11 mouse cellular contexts compared by ENCODE assay signal in genomic region chr5:151188659-151189058, GRCm38 (mm10). TPM values are rescaled to one million over a fixed set of nuclear protein-coding genes. Genes with fewer than 3 reads are reported as not detected.
DNase-seq lines count a peak whose midpoint lies in the region; ATAC-seq and TF ChIP-seq lines count a peak whose summit lies in the region.
"Had no signal": no experiment of that assay in that cellular context is flagged by ENCODE, and none has a peak within 500 bp of the region (broad histone marks: within the 10 kb centered on the region; RNA-seq: fewer than 3 reads in every experiment).

No protein-coding gene starts in this region.

- no peak overlapping the region for H3K9ac ChIP-seq in hindbrain, postnatal 0 days (replicated peaks; ENCODE audit: low read length)
- H3K9ac ChIP-seq in hindbrain, embryonic 11.5 days (ENCODE audit: low read depth, low read length): no peak overlapping the region
- H3K9ac ChIP-seq in liver, embryonic 16.5 days (ENCODE audit: low read depth, low read length): no peak overlapping the region
- no peak overlapping the region for H3K9ac ChIP-seq in stomach, embryonic 16.5 days (ENCODE audit: low read length)

- no peaks in the 10 kb centered on the region for H3K4me1 ChIP-seq in hindbrain, postnatal 0 days (ENCODE audit: insufficient read depth, low read length)
- no peaks in the 10 kb centered on the region for H3K4me1 ChIP-seq in hindbrain, embryonic 11.5 days (replicated peaks; ENCODE audit: control insufficient read depth, insufficient read depth, low read length)
- H3K4me1 ChIP-seq in liver, embryonic 16.5 days (ENCODE audit: control insufficient read depth, low read depth, low read length): no peaks in the 10 kb centered on the region; the same call in 1 of the 2 replicates
- 0 out of 2 replicates have a peak, but pooled peaks cover 4% of the 10 kb centered on the region for H3K4me1 ChIP-seq in stomach, embryonic 16.5 days (ENCODE audit: control insufficient read depth, insufficient read depth, low read length)

- no peak for TF ChIP-seq CTCF in hindbrain, postnatal 0 days (IDR thresholded peaks at IDR 0.05; ENCODE audit: low read depth)

- WGBS in hindbrain, postnatal 0 days: 73% methylated on average over 6 of the region's 6 CpGs
- 88% methylated on average over 6 of the region's 6 CpGs for WGBS in hindbrain, embryonic 11.5 days
- WGBS in liver, embryonic 16.5 days (ENCODE audit: insufficient replicate concordance): 59% methylated on average over 6 of the region's 6 CpGs
- WGBS in stomach, embryonic 16.5 days: 74% methylated on average over 6 of the region's 6 CpGs

- 0 out of 2 replicates have a peak overlapping the region, but pooled peaks have one; percentile 1 for H3K4me2 ChIP-seq in hindbrain, postnatal 0 days (ENCODE audit: low read depth, low read length)
- H3K4me2 ChIP-seq in hindbrain, embryonic 11.5 days (replicated peaks; ENCODE audit: low read depth, low read length): no peak overlapping the region
- H3K4me2 ChIP-seq in liver, embryonic 16.5 days (ENCODE audit: low read depth, low read length): 0 out of 2 replicates have a peak overlapping the region, but pooled peaks have one; percentile 62
- H3K4me2 ChIP-seq in stomach, embryonic 16.5 days (ENCODE audit: low read depth, low read length): peak overlapping the region; percentile 69; the same call in 1 of the 2 replicates

- H3K27ac ChIP-seq in hindbrain, postnatal 0 days: no peak overlapping the region
- no peak overlapping the region for H3K27ac ChIP-seq in hindbrain, embryonic 11.5 days (ENCODE audit: low read depth, low read length)
- H3K27ac ChIP-seq in liver, embryonic 16.5 days (ENCODE audit: low read length): no peak overlapping the region
- H3K27ac ChIP-seq in stomach, embryonic 16.5 days (ENCODE audit: low read length): no peak overlapping the region
- H3K27ac ChIP-seq: forebrain, embryonic 10.5 days had no signal

- no peak for DNase-seq in hindbrain, postnatal 0 days (ENCODE audit: low spot score)
- DNase-seq in hindbrain, embryonic 11.5 days (ENCODE audit: low spot score): no peak
- DNase-seq in lung, adult 18-20 months: peak; percentile 41 to 42
- no peak for DNase-seq in lung, postnatal 10 days
- no peak for DNase-seq in T-cell, adult 2 months (ENCODE audit: low spot score)
- DNase-seq: gastrocnemius, postnatal 25 days; thymus, postnatal 14 days had no signal

- ATAC-seq in hindbrain, postnatal 0 days: no peak
- no peak for ATAC-seq in hindbrain, embryonic 11.5 days (ENCODE audit: low FRiP score)
- ATAC-seq in liver, embryonic 16.5 days (ENCODE audit: low read depth): no peak
- ATAC-seq in stomach, embryonic 16.5 days (ENCODE audit: insufficient read depth, low FRiP score): no peak

- no peaks in the 10 kb centered on the region for H3K9me3 ChIP-seq in hindbrain, postnatal 0 days (ENCODE audit: low read length)
- H3K9me3 ChIP-seq in hindbrain, embryonic 11.5 days (ENCODE audit: control insufficient read depth, low read length): no peaks in the 10 kb centered on the region
- H3K9me3 ChIP-seq in liver, embryonic 16.5 days (replicated peaks; ENCODE audit: control insufficient read depth, low read length): no peaks in the 10 kb centered on the region
- H3K9me3 ChIP-seq in stomach, embryonic 16.5 days (replicated peaks; ENCODE audit: control insufficient read depth, low read length): no peaks in the 10 kb centered on the region
- H3K9me3 ChIP-seq: forebrain, embryonic 10.5 days had no signal

- peak overlapping the region; percentile 48; the same call in 1 of the 2 replicates for H3K4me3 ChIP-seq in hindbrain, postnatal 0 days (ENCODE audit: low read length)
- H3K4me3 ChIP-seq in hindbrain, embryonic 11.5 days (ENCODE audit: low read depth, low read length): no peak overlapping the region
- no peak overlapping the region for H3K4me3 ChIP-seq in liver, embryonic 16.5 days (ENCODE audit: low read depth, low read length)
- H3K4me3 ChIP-seq in stomach, embryonic 16.5 days (replicated peaks; ENCODE audit: low read length): no peak overlapping the region

- H3K36me3 ChIP-seq in hindbrain, postnatal 0 days (ENCODE audit: insufficient read depth, low read length): no peaks in the 10 kb centered on the region
- H3K36me3 ChIP-seq in hindbrain, embryonic 11.5 days (ENCODE audit: control insufficient read depth, insufficient read depth, low read length): no peaks in the 10 kb centered on the region
- H3K36me3 ChIP-seq in liver, embryonic 16.5 days (ENCODE audit: control insufficient read depth, insufficient read depth): no peaks in the 10 kb centered on the region
- no peaks in the 10 kb centered on the region for H3K36me3 ChIP-seq in stomach, embryonic 16.5 days (ENCODE audit: control insufficient read depth, insufficient read depth, low read length)
- H3K36me3 ChIP-seq: forebrain, embryonic 10.5 days; G1E had no signal

- H3K27me3 ChIP-seq in hindbrain, postnatal 0 days (ENCODE audit: insufficient read depth, low read length): no peaks in the 10 kb centered on the region
- H3K27me3 ChIP-seq in hindbrain, embryonic 11.5 days (ENCODE audit: control insufficient read depth, insufficient read depth, low read length): no peaks in the 10 kb centered on the region
- H3K27me3 ChIP-seq in liver, embryonic 16.5 days (ENCODE audit: control insufficient read depth, insufficient read depth, low read depth, low read length): peaks cover 3% of the 10 kb centered on the region; the same call in 1 of the 2 replicates
- H3K27me3 ChIP-seq in stomach, embryonic 16.5 days (ENCODE audit: control insufficient read depth, insufficient read depth, low read length): no peaks in the 10 kb centered on the region

RNA-seq across cellular contexts. Expression of gene Stard13, which starts 45.0 kb away (rescaled TPM):
- 7.6 and 14.7 TPM in 2 replicates for total RNA-seq in hindbrain, postnatal 0 days (2014; rRNA removed)
- polyA plus RNA-seq in hindbrain, postnatal 0 days (2015; fragmentation: Nextera tagmentation; extraction: Ambion mirVana): 2.8 and 4.3 TPM in 2 replicates
- polyA plus RNA-seq in hindbrain, embryonic 11.5 days (2014; fragmentation: Nextera tagmentation; extraction: Ambion mirVana): 4.1 and 4.3 TPM in 2 replicates
- polyA plus RNA-seq in liver, embryonic 16.5 days (2015; fragmentation: Nextera tagmentation; extraction: Ambion mirVana): 0.98 and 1.4 TPM in 2 replicates
- polyA plus RNA-seq in stomach, embryonic 16.5 days (2015; fragmentation: Nextera tagmentation; extraction: Ambion mirVana): 17.3 and 19.1 TPM in 2 replicates
- polyA plus RNA-seq: G1E had no signal

Comparison
In these comparisons a context has a peak if more than half of its experiments do, and no peak if none do; other contexts are left out.
1. DNase-seq: peak in lung, adult 18-20 months (2 of 2); none in hindbrain, postnatal 0 days (single experiment), hindbrain, embryonic 11.5 days (single experiment), lung, postnatal 10 days (single experiment) and T-cell, adult 2 months (single experiment).